Mouse (Mus musculus): ENCODE measurements around the gene Pdcd7. TPM values are rescaled to one million over a fixed set of nuclear protein-coding genes. Genes with fewer than 3 reads are reported as not detected.

The Pdcd7 gene
- 13.0 and 13.5 TPM in 2 replicates for polyA plus RNA-seq (2014; fragmentation: Nextera tagmentation; extraction: Ambion mirVana)

DNA sequence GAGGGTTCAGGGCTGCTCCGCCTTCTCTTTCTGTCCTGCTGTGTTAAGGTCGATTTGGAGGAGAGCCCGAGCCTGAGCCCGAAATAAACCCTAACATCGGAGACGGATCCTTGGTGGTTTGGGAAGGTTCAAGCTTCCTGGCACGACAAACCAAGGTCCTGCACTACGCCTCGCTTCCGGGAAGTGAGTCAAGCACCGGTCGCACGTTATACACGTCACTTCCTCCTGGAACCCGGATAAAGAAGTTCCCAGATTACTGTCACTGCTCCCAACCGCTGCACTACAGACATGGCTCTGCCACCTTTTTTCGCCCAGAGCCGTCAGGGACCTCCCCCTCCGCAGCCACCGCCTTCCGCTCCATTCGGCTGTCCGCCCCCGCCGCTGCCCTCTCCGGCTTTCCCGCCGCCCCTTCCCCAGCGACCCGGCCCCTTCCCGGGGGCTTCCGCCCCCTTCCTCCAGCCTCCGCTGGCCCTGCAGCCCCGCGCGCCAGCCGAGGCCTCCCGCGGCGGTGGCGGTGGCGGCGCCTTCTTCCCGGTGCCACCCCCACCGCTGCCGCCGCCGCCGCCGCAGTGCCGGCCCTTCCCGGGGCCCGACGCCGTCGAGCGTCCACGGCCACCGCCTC lies at the start of gene Pdcd7:
Gene Pdcd7 (plus strand): TSS at position 251 of the 622 bp plus-strand sequence.
- WGBS: 1% methylated on average over 55 of the region's 59 CpGs
- no peaks in the 10 kb centered on the region for H3K36me3 ChIP-seq (ENCODE audit: control insufficient read depth, insufficient read depth, low read length)
- H3K27ac ChIP-seq (ENCODE audit: low read depth, low read length): peak within 1 kb of the TSS; percentile 93
- peaks cover 8% of the 10 kb centered on the region; the same call in 1 of the 2 replicates for H3K4me1 ChIP-seq (replicated peaks; ENCODE audit: control insufficient read depth, insufficient read depth, low read length)
- no peaks in the 10 kb centered on the region for H3K9me3 ChIP-seq (ENCODE audit: control insufficient read depth, low read length)
- peak within 1 kb of the TSS; percentile 99 for H3K4me3 ChIP-seq (ENCODE audit: low read depth, low read length)
- ATAC-seq (ENCODE audit: low FRiP score): peak; percentile 94
- no peaks in the 10 kb centered on the region for H3K27me3 ChIP-seq (ENCODE audit: control insufficient read depth, insufficient read depth, low read length)
- peak; percentile 99 for DNase-seq (ENCODE audit: low spot score)
- peak within 1 kb of the TSS; percentile 95 for H3K4me2 ChIP-seq (replicated peaks; ENCODE audit: low read depth, low read length)
- H3K9ac ChIP-seq (ENCODE audit: low read depth, low read length): peak within 1 kb of the TSS; percentile 98

DNA sequence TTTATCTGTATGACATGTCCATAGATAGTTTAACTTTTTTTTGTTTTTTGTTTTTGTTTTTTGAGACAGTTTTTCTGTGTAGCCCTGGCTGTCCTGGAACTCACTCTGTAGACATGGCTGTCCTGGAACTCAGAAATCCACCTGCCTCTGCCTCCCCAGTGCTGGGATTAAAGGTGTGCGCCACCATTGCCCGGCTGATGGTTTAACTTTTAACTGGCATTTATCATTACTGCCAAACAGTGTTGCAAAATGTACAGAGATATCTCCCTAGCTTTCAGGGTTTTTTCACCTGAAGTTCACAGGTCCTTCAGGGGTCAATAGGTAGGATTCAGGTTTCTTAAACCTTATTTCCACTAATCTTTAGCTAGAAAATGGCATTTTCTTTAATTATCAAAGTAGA lies 48.8 kb upstream of the Pdcd7 start:
- 97% methylated on average over 2 of the region's 2 CpGs for WGBS
- Histone ChIP-seq H3K9me3 (ENCODE audit: control insufficient read depth, low read length) (no peaks in the 10 kb centered on the region), H3K27me3 (ENCODE audit: control insufficient read depth, insufficient read depth, low read length) (no peaks in the 10 kb centered on the region), H3K4me3 (ENCODE audit: low read depth, low read length) (no peak overlapping the region), H3K9ac (ENCODE audit: low read depth, low read length) (no peak overlapping the region), H3K36me3 (ENCODE audit: control insufficient read depth, insufficient read depth, low read length) (no peaks in the 10 kb centered on the region), H3K27ac (ENCODE audit: low read depth, low read length) (no peak overlapping the region), H3K4me1 (replicated peaks; ENCODE audit: control insufficient read depth, insufficient read depth, low read length) (no peaks in the 10 kb centered on the region), H3K4me2 (replicated peaks; ENCODE audit: low read depth, low read length) (no peak overlapping the region)
- DNase-seq (ENCODE audit: low spot score) (no peak), ATAC-seq (ENCODE audit: low FRiP score) (no peak)

DNA sequence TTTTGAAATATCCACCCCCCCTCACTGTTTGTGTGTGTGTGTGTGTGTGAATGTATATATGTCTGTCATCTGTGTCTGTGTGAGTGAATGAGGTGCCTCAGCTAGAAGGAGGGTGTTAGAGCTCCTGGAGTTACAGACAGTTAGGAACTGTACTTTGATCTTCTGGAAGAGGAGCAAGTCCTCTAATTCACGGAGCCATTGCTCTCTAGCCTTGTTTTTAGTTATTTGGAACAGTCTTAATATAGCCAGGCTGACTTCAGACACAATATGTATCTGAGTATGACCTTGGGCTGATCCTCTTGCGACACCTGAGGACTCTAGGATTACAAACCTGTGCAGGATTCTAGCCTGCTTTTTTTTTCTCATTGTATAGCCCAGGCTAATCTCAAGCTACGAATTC lies 47.1 kb upstream of the Pdcd7 start:
- DNase-seq (ENCODE audit: low spot score) (no peak), ATAC-seq (ENCODE audit: low FRiP score) (no peak)
- H3K27ac ChIP-seq (ENCODE audit: low read depth, low read length): no peak overlapping the region
- no peak overlapping the region for H3K4me2 ChIP-seq (replicated peaks; ENCODE audit: low read depth, low read length)
- no peaks in the 10 kb centered on the region for H3K4me1 ChIP-seq (replicated peaks; ENCODE audit: control insufficient read depth, insufficient read depth, low read length)
- H3K36me3 ChIP-seq (ENCODE audit: control insufficient read depth, insufficient read depth, low read length): 0 out of 2 replicates have a peak, but pooled peaks cover 2% of the 10 kb centered on the region
- H3K27me3 ChIP-seq (ENCODE audit: control insufficient read depth, insufficient read depth, low read length): no peaks in the 10 kb centered on the region
- no peaks in the 10 kb centered on the region for H3K9me3 ChIP-seq (ENCODE audit: control insufficient read depth, low read length)
- 95% methylated on average over 3 of the region's 3 CpGs for WGBS
- H3K9ac ChIP-seq (ENCODE audit: low read depth, low read length): no peak overlapping the region
- H3K4me3 ChIP-seq (ENCODE audit: low read depth, low read length): no peak overlapping the region

DNA sequence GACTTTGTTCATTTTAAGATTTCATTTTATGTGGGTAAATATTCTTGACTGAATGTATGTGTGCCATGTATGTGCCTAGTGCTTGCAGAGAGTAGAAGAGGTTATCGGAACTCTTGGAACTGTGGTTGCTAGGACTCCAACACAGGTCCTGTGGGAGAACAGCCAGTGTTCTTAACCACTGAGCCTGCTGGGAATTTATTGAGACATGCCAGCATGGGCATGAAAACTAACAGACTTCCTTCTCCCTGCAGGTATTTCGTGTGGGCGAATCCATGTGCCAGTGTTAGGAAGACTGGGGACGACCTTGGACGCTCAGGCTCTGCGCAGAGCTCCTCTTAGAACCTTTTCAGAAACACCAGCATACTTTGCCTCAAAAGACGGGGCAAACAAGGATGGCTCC lies 46.3 kb upstream of the Pdcd7 start:
- Histone ChIP-seq H3K9ac (ENCODE audit: low read depth, low read length) (no peak overlapping the region), H3K36me3 (ENCODE audit: control insufficient read depth, insufficient read depth, low read length) (0 out of 2 replicates have a peak, but pooled peaks cover 2% of the 10 kb centered on the region), H3K27ac (ENCODE audit: low read depth, low read length) (no peak overlapping the region), H3K27me3 (ENCODE audit: control insufficient read depth, insufficient read depth, low read length) (no peaks in the 10 kb centered on the region), H3K9me3 (ENCODE audit: control insufficient read depth, low read length) (no peaks in the 10 kb centered on the region), H3K4me2 (replicated peaks; ENCODE audit: low read depth, low read length) (no peak overlapping the region), H3K4me3 (ENCODE audit: low read depth, low read length) (no peak overlapping the region), H3K4me1 (replicated peaks; ENCODE audit: control insufficient read depth, insufficient read depth, low read length) (no peaks in the 10 kb centered on the region)
- DNase-seq (ENCODE audit: low spot score) (no peak), ATAC-seq (ENCODE audit: low FRiP score) (no peak)
- WGBS: 97% methylated on average over 7 of the region's 7 CpGs

DNA sequence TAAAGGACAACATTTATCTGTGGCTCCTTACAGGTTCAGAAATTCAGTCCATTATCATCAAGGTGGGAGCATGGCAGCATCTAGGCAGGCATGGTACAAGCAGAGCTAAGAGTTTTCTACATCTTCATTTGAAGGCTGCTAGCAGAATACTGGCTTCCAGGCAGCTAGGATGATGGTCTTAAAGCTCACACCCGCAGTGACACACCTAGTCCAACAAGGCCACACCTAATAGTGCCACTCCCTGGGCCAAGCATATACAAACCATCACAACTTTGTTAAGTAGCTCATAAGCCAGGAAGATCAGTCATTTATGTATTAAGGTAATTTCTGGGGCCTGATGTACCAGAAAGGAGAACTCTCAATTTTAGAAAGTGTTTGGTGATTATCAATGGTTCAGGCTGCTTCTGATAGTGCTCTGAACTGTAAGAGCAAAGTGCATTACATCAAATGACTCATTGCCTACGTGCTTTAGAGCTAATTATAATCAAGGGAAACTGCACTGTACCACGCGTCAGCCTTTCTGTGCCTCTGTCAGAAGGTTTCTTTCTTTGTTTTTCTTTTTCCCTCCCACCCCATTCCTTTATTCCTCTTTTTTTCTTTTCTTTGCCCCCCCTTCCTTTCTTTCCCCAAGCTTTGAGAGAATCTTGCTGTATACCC lies 43.4 kb upstream of the Pdcd7 start:
- WGBS: 96% methylated on average over 4 of the region's 4 CpGs
- ATAC-seq (ENCODE audit: low FRiP score) (no peak), DNase-seq (ENCODE audit: low spot score) (no peak)
- Histone ChIP-seq H3K9ac (ENCODE audit: low read depth, low read length) (no peak overlapping the region), H3K27me3 (ENCODE audit: control insufficient read depth, insufficient read depth, low read length) (no peaks in the 10 kb centered on the region), H3K27ac (ENCODE audit: low read depth, low read length) (no peak overlapping the region), H3K9me3 (ENCODE audit: control insufficient read depth, low read length) (no peaks in the 10 kb centered on the region), H3K4me3 (ENCODE audit: low read depth, low read length) (no peak overlapping the region), H3K36me3 (ENCODE audit: control insufficient read depth, insufficient read depth, low read length) (0 out of 2 replicates have a peak, but pooled peaks cover 2% of the 10 kb centered on the region), H3K4me1 (replicated peaks; ENCODE audit: control insufficient read depth, insufficient read depth, low read length) (no peaks in the 10 kb centered on the region), H3K4me2 (replicated peaks; ENCODE audit: low read depth, low read length) (no peak overlapping the region)

DNA sequence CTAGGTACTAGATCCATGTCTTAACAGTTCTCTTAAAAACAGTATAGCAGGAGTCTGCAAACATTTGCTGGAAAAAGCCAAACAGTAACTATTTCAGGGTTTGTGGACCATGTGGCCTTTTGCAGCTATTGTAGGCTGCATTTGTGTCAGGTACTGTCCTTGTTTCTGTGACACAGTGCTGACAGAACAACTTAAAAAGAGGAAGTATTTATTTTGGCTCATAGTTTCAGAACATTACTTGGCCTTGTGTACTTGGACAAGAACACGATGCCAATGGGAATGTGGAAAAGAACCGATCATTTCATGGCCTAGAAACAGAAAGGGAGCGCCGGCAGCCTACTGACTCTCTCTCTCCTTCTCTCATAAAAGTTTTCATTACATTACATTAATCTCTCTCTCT lies 42.3 kb upstream of the Pdcd7 start:
- WGBS: 98% methylated on average over 4 of the region's 4 CpGs

DNA sequence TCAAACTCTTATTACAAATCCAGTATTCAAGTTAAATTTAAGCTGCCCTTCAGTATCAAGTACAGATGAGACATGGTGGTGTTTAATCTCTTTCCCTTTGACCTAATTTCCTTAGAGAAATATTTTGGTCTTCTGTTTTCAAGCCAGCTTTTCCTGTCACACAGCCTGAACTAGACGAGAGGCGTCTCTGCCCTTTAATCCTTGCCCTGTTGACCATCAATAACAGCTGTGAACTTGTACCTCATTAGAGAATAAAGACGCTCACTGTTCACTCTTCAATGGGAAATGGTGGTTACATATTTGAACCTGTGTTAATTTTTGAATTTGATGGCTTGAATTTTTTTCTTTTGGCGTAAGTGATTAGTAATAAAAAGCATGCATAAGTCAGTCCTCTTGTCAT lies 41.6 kb upstream of the Pdcd7 start:
- Histone ChIP-seq H3K4me2 (replicated peaks; ENCODE audit: low read depth, low read length) (no peak overlapping the region), H3K9ac (ENCODE audit: low read depth, low read length) (no peak overlapping the region), H3K36me3 (ENCODE audit: control insufficient read depth, insufficient read depth, low read length) (0 out of 2 replicates have a peak, but pooled peaks cover 2% of the 10 kb centered on the region), H3K4me1 (replicated peaks; ENCODE audit: control insufficient read depth, insufficient read depth, low read length) (no peaks in the 10 kb centered on the region), H3K27me3 (ENCODE audit: control insufficient read depth, insufficient read depth, low read length) (no peaks in the 10 kb centered on the region), H3K4me3 (ENCODE audit: low read depth, low read length) (no peak overlapping the region), H3K27ac (ENCODE audit: low read depth, low read length) (no peak overlapping the region), H3K9me3 (ENCODE audit: control insufficient read depth, low read length) (no peaks in the 10 kb centered on the region)
- ATAC-seq (ENCODE audit: low FRiP score): no peak
- 89% methylated on average over 4 of the region's 4 CpGs for WGBS
- no peak for DNase-seq (ENCODE audit: low spot score)

More for the DNA sequence above, 42.3 kb upstream of the Pdcd7 start:
- Histone ChIP-seq H3K4me3 (ENCODE audit: low read depth, low read length) (no peak overlapping the region), H3K27me3 (ENCODE audit: control insufficient read depth, insufficient read depth, low read length) (no peaks in the 10 kb centered on the region), H3K36me3 (ENCODE audit: control insufficient read depth, insufficient read depth, low read length) (0 out of 2 replicates have a peak, but pooled peaks cover 2% of the 10 kb centered on the region), H3K4me1 (replicated peaks; ENCODE audit: control insufficient read depth, insufficient read depth, low read length) (no peaks in the 10 kb centered on the region), H3K4me2 (replicated peaks; ENCODE audit: low read depth, low read length) (no peak overlapping the region), H3K27ac (ENCODE audit: low read depth, low read length) (no peak overlapping the region), H3K9ac (ENCODE audit: low read depth, low read length) (no peak overlapping the region), H3K9me3 (ENCODE audit: control insufficient read depth, low read length) (no peaks in the 10 kb centered on the region)
- no peak for ATAC-seq (ENCODE audit: low FRiP score)
- DNase-seq (ENCODE audit: low spot score): no peak

DNA sequence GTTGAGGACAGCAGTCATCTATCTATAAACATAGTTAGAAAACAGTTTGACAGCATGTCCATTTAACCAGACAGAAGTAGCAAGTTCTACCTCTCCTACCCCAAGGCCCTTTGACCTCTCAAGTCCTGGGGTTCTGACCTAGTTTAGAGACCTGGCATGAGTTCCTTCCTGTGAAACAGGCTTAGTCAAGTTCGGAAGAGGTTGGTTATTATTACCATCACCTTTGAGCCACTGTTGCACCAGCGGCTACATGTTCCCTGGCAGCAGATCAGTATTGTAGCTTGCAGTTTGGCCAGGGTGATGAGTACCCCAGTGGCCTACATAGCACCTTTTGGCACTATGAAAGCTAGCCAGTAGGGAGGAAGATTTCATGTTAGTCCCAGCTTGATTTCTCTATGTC lies 39.2 kb upstream of the Pdcd7 start:
- H3K4me2 ChIP-seq (replicated peaks; ENCODE audit: low read depth, low read length): no peak overlapping the region
- no peak for ATAC-seq (ENCODE audit: low FRiP score)
- WGBS: 95% methylated on average over 2 of the region's 2 CpGs

DNA sequence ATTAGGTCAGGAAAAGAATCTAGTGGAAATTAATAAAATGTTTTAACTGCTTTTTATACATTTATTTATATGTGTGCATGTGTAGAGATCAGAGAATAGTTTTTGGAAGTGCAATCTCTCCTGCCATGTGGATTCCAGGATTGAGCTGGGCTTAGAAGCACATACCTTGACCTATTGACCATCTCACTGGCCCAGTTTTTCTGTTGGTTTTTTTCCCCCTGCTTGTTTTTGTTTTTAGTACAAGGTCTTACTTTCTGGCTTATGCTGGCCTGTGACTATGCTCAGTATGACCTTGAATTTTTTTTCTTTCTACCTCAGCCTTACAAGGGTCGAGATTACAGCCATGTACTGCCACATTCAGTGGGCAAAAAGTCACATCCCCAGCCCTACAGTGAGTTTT lies 37.9 kb upstream of the Pdcd7 start:
- Histone ChIP-seq H3K9me3 (ENCODE audit: control insufficient read depth, low read length) (no peaks in the 10 kb centered on the region), H3K4me2 (replicated peaks; ENCODE audit: low read depth, low read length) (no peak overlapping the region), H3K4me1 (replicated peaks; ENCODE audit: control insufficient read depth, insufficient read depth, low read length) (no peaks in the 10 kb centered on the region), H3K27me3 (ENCODE audit: control insufficient read depth, insufficient read depth, low read length) (no peaks in the 10 kb centered on the region), H3K27ac (ENCODE audit: low read depth, low read length) (no peak overlapping the region), H3K4me3 (ENCODE audit: low read depth, low read length) (no peak overlapping the region), H3K36me3 (ENCODE audit: control insufficient read depth, insufficient read depth, low read length) (peaks cover 10% of the 10 kb centered on the region), H3K9ac (ENCODE audit: low read depth, low read length) (no peak overlapping the region)
- WGBS: 86% methylated on average over 1 of the region's 1 CpGs
- ATAC-seq (ENCODE audit: low FRiP score) (no peak), DNase-seq (ENCODE audit: low spot score) (no peak)

More for the DNA sequence above, 39.2 kb upstream of the Pdcd7 start:
- DNase-seq (ENCODE audit: low spot score): no peak
- H3K9me3 ChIP-seq (ENCODE audit: control insufficient read depth, low read length): no peaks in the 10 kb centered on the region
- no peak overlapping the region for H3K27ac ChIP-seq (ENCODE audit: low read depth, low read length)
- no peak overlapping the region for H3K9ac ChIP-seq (ENCODE audit: low read depth, low read length)
- no peaks in the 10 kb centered on the region for H3K27me3 ChIP-seq (ENCODE audit: control insufficient read depth, insufficient read depth, low read length)
- H3K36me3 ChIP-seq (ENCODE audit: control insufficient read depth, insufficient read depth, low read length): peaks cover 6% of the 10 kb centered on the region; the same call in 1 of the 2 replicates
- H3K4me3 ChIP-seq (ENCODE audit: low read depth, low read length): no peak overlapping the region
- H3K4me1 ChIP-seq (replicated peaks; ENCODE audit: control insufficient read depth, insufficient read depth, low read length): no peaks in the 10 kb centered on the region
